Mouse (Mus musculus): ENCODE data around the gene Fam186b.

GRCm38 (mm10) chr15:99265679-99266078, 30.0 kb downstream of the Fam186b start:
- TF ChIP-seq CTCF (IDR thresholded peaks at IDR 0.05 in 2 of 3, conservative IDR thresholded peaks at IDR 0.05 in 1 of 3; ENCODE audit: control insufficient read depth in 1 of 3, insufficient read depth in 1 of 3, low read depth in 2 of 3, low read length in 3 of 3, poor library complexity in 1 of 3, severe bottlenecking in 1 of 3) (peak; percentile 86 to 93 (median 87)), MAFK (IDR thresholded peaks at IDR 0.05; ENCODE audit: borderline replicate concordance, low read depth, low read length) (no peak), MEF2A (IDR thresholded peaks at IDR 0.05; ENCODE audit: extremely low read depth, insufficient replicate concordance, low read depth, low read length, poor library complexity, severe bottlenecking) (no peak), EP300 (IDR thresholded peaks at IDR 0.05; ENCODE audit: low read depth in 1 of 2, low read length in 2 of 2) (no peak), POLR2A (IDR thresholded peaks at IDR 0.05; ENCODE audit: control insufficient read depth in 1 of 2, insufficient read depth in 1 of 2, low read depth in 1 of 2, low read length in 2 of 2, poor library complexity in 1 of 2) (no peak), E2F4 (IDR thresholded peaks at IDR 0.05; ENCODE audit: borderline replicate concordance, low read depth, low read length) (no peak), MAX (IDR thresholded peaks at IDR 0.05; ENCODE audit: low read length) (no peak), BHLHE40 (IDR thresholded peaks at IDR 0.05; ENCODE audit: borderline replicate concordance, low read depth, low read length) (no peak)
